Mouse (Mus musculus): ENCODE results near the gene Prkar1a.

GRCm38 (mm10) chr11:109675208-109675607 lies 26.0 kb downstream of the Prkar1a start:
- no peak for TF ChIP-seq CTCF (IDR thresholded peaks at IDR 0.05; ENCODE audit: extremely low read depth, insufficient read length, insufficient replicate concordance, low read depth, low read length)
- no peak for TF ChIP-seq POLR2A (IDR thresholded peaks at IDR 0.05; ENCODE audit: low read depth, low read length)
